Mouse (Mus musculus) heart, adult 18-20 months (tissue): ENCODE measurements around the gene Nkx3-2. TPM values are rescaled to one million over a fixed set of nuclear protein-coding genes. Genes with fewer than 3 reads are reported as not detected.
A peak's percentile ranks its signal among the peaks of the same experiment; 100 is the strongest.

Source experiments
- DNase-seq, 2 experiments: peaks; one replicate each; pipeline ENCODE4 v3.0.0; 2021 to 2022; ENCODE audit warnings: mixed read lengths in 1 of 2
- long read RNA-seq, 2 experiments: library from polyadenylated mRNA; stranded (forward); transcript quantifications; one replicate each; pipeline ENCODE4 v2.0.0; 2021
- total RNA-seq, 2 experiments: library from RNA; stranded (reverse); gene quantifications; 2 replicates each; pipeline ENCODE4 v1.2.3; 2021

Nkx3-2 gene
- not detected for total RNA-seq
- long read RNA-seq, experiment 1 = 0 reads
- long read RNA-seq, experiment 2 = 0 reads

GRCm38 (mm10) chr5:41763731-41764721 is at the start of gene Nkx3-2:
Gene Nkx3-2 (minus strand): TSS chr5:41764501.
- no peak for DNase-seq

- no peak for DNase-seq
These were observed 48.2 kb upstream of the Nkx3-2 start for GRCm38 (mm10) chr5:41812516-41812915.

- DNase-seq = no peak
These were observed 47.0 kb upstream of the Nkx3-2 start for GRCm38 (mm10) chr5:41811279-41811678.

- DNase-seq = no peak
These were observed 43.1 kb upstream of the Nkx3-2 start for GRCm38 (mm10) chr5:41807383-41807782.

GRCm38 (mm10) chr5:41806176-41806575 is 41.9 kb upstream of the Nkx3-2 start:
- no peak for DNase-seq

GRCm38 (mm10) chr5:41805085-41805484 is 40.8 kb upstream of the Nkx3-2 start:
- no peak for DNase-seq

GRCm38 (mm10) chr5:41804643-41805042 is 40.3 kb upstream of the Nkx3-2 start:
- no peak for DNase-seq

GRCm38 (mm10) chr5:41801622-41802021 is 37.3 kb upstream of the Nkx3-2 start:
- no peak for DNase-seq

- DNase-seq = no peak
These were observed 30.1 kb upstream of the Nkx3-2 start for GRCm38 (mm10) chr5:41794434-41794833.

GRCm38 (mm10) chr5:41790517-41790916 is 26.2 kb upstream of the Nkx3-2 start:
- no peak for DNase-seq

- no peak for DNase-seq
These were observed 24.6 kb upstream of the Nkx3-2 start for GRCm38 (mm10) chr5:41788877-41789276.

GRCm38 (mm10) chr5:41781890-41782289 is 17.6 kb upstream of the Nkx3-2 start:
- DNase-seq = no peak

- DNase-seq = no peak
These were observed 15.7 kb upstream of the Nkx3-2 start for GRCm38 (mm10) chr5:41780026-41780425.

GRCm38 (mm10) chr5:41775728-41776127 is 11.4 kb upstream of the Nkx3-2 start:
- no peak for DNase-seq

GRCm38 (mm10) chr5:41775273-41775672 is 11.0 kb upstream of the Nkx3-2 start:
- no peak for DNase-seq

- peak; percentile 77 to 95 for DNase-seq
These were observed 4.2 kb upstream of the Nkx3-2 start for GRCm38 (mm10) chr5:41768382-41769040.

GRCm38 (mm10) chr5:41767296-41768200 is 3.2 kb upstream of the Nkx3-2 start:
- peak in 1 of 2 experiments; percentile 24 for DNase-seq

- no peak for DNase-seq
These were observed 2.2 kb upstream of the Nkx3-2 start for GRCm38 (mm10) chr5:41766406-41767010.

GRCm38 (mm10) chr5:41765626-41766405 is 1.5 kb upstream of the Nkx3-2 start:
- no peak for DNase-seq

GRCm38 (mm10) chr5:41762947-41763730 is 1.2 kb downstream of the Nkx3-2 start:
- DNase-seq = no peak
